Mouse (Mus musculus) G1E (cell line): ENCODE data around the gene Bpifc.

Experiments
- CTCF ChIP-seq: IDR thresholded peaks from 2 replicates; pipeline ENCODE4 v1.5.1; 2012; ENCODE audit warnings: low read depth, low read length, inconsistent platforms, mixed read lengths
- GATA1 ChIP-seq: IDR thresholded peaks from 2 replicates; pipeline ENCODE4 v1.6.1; 2012; ENCODE audit warnings: borderline replicate concordance, low read length, inconsistent platforms, mixed read lengths
- GATA2 ChIP-seq: IDR thresholded peaks from 2 replicates; pipeline ENCODE4 v1.6.1; 2012; ENCODE audit warnings: low read depth, low read length, inconsistent platforms, borderline replicate concordance
- POLR2AphosphoS5 ChIP-seq: IDR thresholded peaks from 2 replicates; pipeline ENCODE4 v1.6.1; 2012; ENCODE audit warnings: low read depth, low read length, inconsistent platforms; ENCODE audit not compliant: insufficient replicate concordance
- TAL1 ChIP-seq: conservative IDR thresholded peaks from 2 replicates; pipeline ENCODE4 v1.6.1; 2012; ENCODE audit warnings: low read depth, low read length, inconsistent platforms, mixed read lengths

GRCm38 (mm10) chr10:85992412-85992811 lies 19.3 kb downstream of the Bpifc start:
- TF ChIP-seq CTCF (no peak), TAL1 (no peak), GATA2 (no peak), GATA1 (no peak), POLR2AphosphoS5 (no peak)
